Mouse (Mus musculus): ENCODE results near the gene Sox1. TPM values are rescaled to one million over a fixed set of nuclear protein-coding genes. Genes with fewer than 3 reads are reported as not detected.

Gene Sox1
- polyA plus RNA-seq, 1 experiment from 2014 or later = not detected

- Histone ChIP-seq H3K9me3 (ENCODE audit: control insufficient read depth, low read length) (no peaks in the 10 kb centered on the region), H3K27me3 (ENCODE audit: control insufficient read depth, insufficient read depth, low read length) (no peaks in the 10 kb centered on the region), H3K4me2 (replicated peaks; ENCODE audit: low read depth) (no peak overlapping the region), H3K4me1 (replicated peaks; ENCODE audit: control insufficient read depth, insufficient read depth) (no peaks in the 10 kb centered on the region), H3K4me3 (ENCODE audit: low read depth, low read length) (no peak overlapping the region), H3K9ac (ENCODE audit: low read length) (no peak overlapping the region), H3K27ac (replicated peaks) (no peak overlapping the region), H3K36me3 (ENCODE audit: control insufficient read depth, insufficient read depth, low read length) (no peaks in the 10 kb centered on the region)
- DNase-seq (ENCODE audit: low spot score) (no peak), ATAC-seq (ENCODE audit: low FRiP score, low TSS enrichment) (no peak)
- TF ChIP-seq CTCF (IDR thresholded peaks at IDR 0.05; ENCODE audit: low read depth) = no peak
- no peak for TF ChIP-seq EP300 (optimal IDR thresholded peaks at IDR 0.05)
- 29% methylated on average over 4 of the region's 4 CpGs for WGBS
These were observed 43.9 kb downstream of the Sox1 start for GRCm38 (mm10) chr8:12439044-12439443.

- Histone ChIP-seq H3K9me3 (ENCODE audit: control insufficient read depth, low read length) (no peaks in the 10 kb centered on the region), H3K36me3 (ENCODE audit: control insufficient read depth, insufficient read depth, low read length) (no peaks in the 10 kb centered on the region), H3K9ac (ENCODE audit: low read length) (no peak overlapping the region), H3K4me3 (ENCODE audit: low read depth, low read length) (no peak overlapping the region), H3K27ac (replicated peaks) (no peak overlapping the region), H3K27me3 (ENCODE audit: control insufficient read depth, insufficient read depth, low read length) (no peaks in the 10 kb centered on the region), H3K4me2 (replicated peaks; ENCODE audit: low read depth) (no peak overlapping the region), H3K4me1 (replicated peaks; ENCODE audit: control insufficient read depth, insufficient read depth) (no peaks in the 10 kb centered on the region)
- TF ChIP-seq CTCF (IDR thresholded peaks at IDR 0.05; ENCODE audit: low read depth) (no peak), EP300 (optimal IDR thresholded peaks at IDR 0.05) (no peak)
- DNase-seq (ENCODE audit: low spot score) = no peak
- WGBS = 92% methylated on average over 10 of the region's 10 CpGs
- ATAC-seq (ENCODE audit: low FRiP score, low TSS enrichment) = no peak
These were observed 44.8 kb downstream of the Sox1 start for GRCm38 (mm10) chr8:12439846-12440245.

- 80% methylated on average over 4 of the region's 4 CpGs for WGBS
- 0 out of 2 replicates have a peak, but pooled peaks cover 4% of the 10 kb centered on the region for H3K27me3 ChIP-seq (ENCODE audit: control insufficient read depth, insufficient read depth, low read length)
- H3K4me2 ChIP-seq (replicated peaks; ENCODE audit: low read depth) = no peak overlapping the region
- DNase-seq (ENCODE audit: low spot score) = no peak
- no peak overlapping the region for H3K9ac ChIP-seq (ENCODE audit: low read length)
- no peaks in the 10 kb centered on the region for H3K36me3 ChIP-seq (ENCODE audit: control insufficient read depth, insufficient read depth, low read length)
- no peak overlapping the region for H3K27ac ChIP-seq (replicated peaks)
- TF ChIP-seq CTCF (IDR thresholded peaks at IDR 0.05; ENCODE audit: low read depth) (no peak), EP300 (optimal IDR thresholded peaks at IDR 0.05) (no peak)
- H3K4me3 ChIP-seq (ENCODE audit: low read depth, low read length) = no peak overlapping the region
- H3K9me3 ChIP-seq (ENCODE audit: control insufficient read depth, low read length) = no peaks in the 10 kb centered on the region
- no peak for ATAC-seq (ENCODE audit: low FRiP score, low TSS enrichment)
- H3K4me1 ChIP-seq (replicated peaks; ENCODE audit: control insufficient read depth, insufficient read depth) = no peaks in the 10 kb centered on the region
These were observed 45.9 kb downstream of the Sox1 start for GRCm38 (mm10) chr8:12440997-12441396.

- Histone ChIP-seq H3K9ac (ENCODE audit: low read length) (no peak overlapping the region), H3K36me3 (ENCODE audit: control insufficient read depth, insufficient read depth, low read length) (no peaks in the 10 kb centered on the region), H3K4me2 (replicated peaks; ENCODE audit: low read depth) (no peak overlapping the region), H3K4me3 (ENCODE audit: low read depth, low read length) (no peak overlapping the region), H3K27ac (replicated peaks) (no peak overlapping the region), H3K27me3 (ENCODE audit: control insufficient read depth, insufficient read depth, low read length) (0 out of 2 replicates have a peak, but pooled peaks cover 4% of the 10 kb centered on the region), H3K9me3 (ENCODE audit: control insufficient read depth, low read length) (no peaks in the 10 kb centered on the region), H3K4me1 (replicated peaks; ENCODE audit: control insufficient read depth, insufficient read depth) (no peaks in the 10 kb centered on the region)
- WGBS = 68% methylated on average over 2 of the region's 2 CpGs
- no peak for TF ChIP-seq CTCF (IDR thresholded peaks at IDR 0.05; ENCODE audit: low read depth)
- TF ChIP-seq EP300 (optimal IDR thresholded peaks at IDR 0.05) = no peak
- ATAC-seq (ENCODE audit: low FRiP score, low TSS enrichment) = no peak
- no peak for DNase-seq (ENCODE audit: low spot score)
These were observed 50.2 kb downstream of the Sox1 start for GRCm38 (mm10) chr8:12445258-12445657.

- 1% methylated on average over 26 of the region's 26 CpGs for WGBS
- Histone ChIP-seq H3K9ac (ENCODE audit: low read length) (no peak overlapping the region), H3K9me3 (ENCODE audit: control insufficient read depth, low read length) (no peaks in the 10 kb centered on the region), H3K27me3 (ENCODE audit: control insufficient read depth, insufficient read depth, low read length) (0 out of 2 replicates have a peak, but pooled peaks cover 4% of the 10 kb centered on the region), H3K4me1 (replicated peaks; ENCODE audit: control insufficient read depth, insufficient read depth) (no peaks in the 10 kb centered on the region), H3K36me3 (ENCODE audit: control insufficient read depth, insufficient read depth, low read length) (no peaks in the 10 kb centered on the region), H3K4me2 (replicated peaks; ENCODE audit: low read depth) (no peak overlapping the region), H3K27ac (replicated peaks) (no peak overlapping the region), H3K4me3 (ENCODE audit: low read depth, low read length) (no peak overlapping the region)
- TF ChIP-seq CTCF (IDR thresholded peaks at IDR 0.05; ENCODE audit: low read depth) (no peak), EP300 (optimal IDR thresholded peaks at IDR 0.05) (no peak)
- DNase-seq (ENCODE audit: low spot score) = no peak
- no peak for ATAC-seq (ENCODE audit: low FRiP score, low TSS enrichment)
These were observed 51.0 kb downstream of the Sox1 start for GRCm38 (mm10) chr8:12445926-12446680.

Small RNA genes lying within 50 kb of the gene (microRNA-seq; reads per million reads assigned to microRNA genes)
- not detected for gene Gm25239

Other genes starting within 250 kb of the Sox1 start
- not detected in 2 replicates for gene A230072I06Rik, start 116.5 kb upstream of the Sox1 start, polyA plus RNA-seq (2015; fragmentation: Nextera tagmentation; extraction: Ambion mirVana)
- gene Spaca7, start 177.7 kb downstream of the Sox1 start, polyA plus RNA-seq (2015; fragmentation: Nextera tagmentation; extraction: Ambion mirVana) = not detected in 2 replicates

Data from stomach, postnatal 0 days (tissue).